ENCODE assay signal across 28 mouse cellular contexts in genomic region chr10:115555191-115555765, GRCm38 (mm10). TPM values are rescaled to one million over a fixed set of nuclear protein-coding genes. Genes with fewer than 3 reads are reported as not detected.
"Had no signal": no experiment of that assay in that cellular context is flagged by ENCODE, and none has a peak within 500 bp of the region (broad histone marks: within the 10 kb centered on the region; RNA-seq: fewer than 3 reads in every experiment).

No protein-coding gene starts in this region.

- DNase-seq: lung, adult 18-20 months; lung, embryonic 14.5 days; lung, postnatal 10 days; lung, postnatal 4 days; retina, postnatal 1 day; right cerebral cortex, adult 18-20 months; right cerebral cortex, postnatal 25 days; right cerebral cortex, postnatal 4 days; spleen, adult 18-20 months; thymus, adult 2 months; thymus, postnatal 25 days; thymus, postnatal 4 days had no signal

- ATAC-seq: midbrain, embryonic 13.5 days; midbrain, embryonic 16.5 days had no signal

- H3K9me3 ChIP-seq: midbrain, embryonic 10.5 days; midbrain, embryonic 13.5 days; neural tube, embryonic 13.5 days; neural tube, embryonic 15.5 days had no signal

- H3K27me3 ChIP-seq: neural tube, embryonic 13.5 days; neural tube, embryonic 15.5 days had no signal

- H3K4me3 ChIP-seq: midbrain, embryonic 10.5 days; midbrain, embryonic 13.5 days; myocyte; neural tube, embryonic 13.5 days; neural tube, embryonic 15.5 days had no signal

- H3K4me1 ChIP-seq: neural tube, embryonic 15.5 days had no signal

- H3K27ac ChIP-seq: liver, embryonic 14.5 days; midbrain, embryonic 10.5 days; midbrain, embryonic 13.5 days; neural tube, embryonic 13.5 days; neural tube, embryonic 15.5 days had no signal

- H3K9ac ChIP-seq: liver, embryonic 14.5 days; lung, embryonic 14.5 days; midbrain, embryonic 13.5 days; neural tube, embryonic 13.5 days; neural tube, embryonic 15.5 days had no signal

- H3K36me3 ChIP-seq: midbrain, embryonic 10.5 days; midbrain, embryonic 13.5 days; neural tube, embryonic 13.5 days; neural tube, embryonic 15.5 days had no signal

- H3K4me2 ChIP-seq: lung, embryonic 14.5 days; midbrain, embryonic 13.5 days; neural tube, embryonic 13.5 days; neural tube, embryonic 15.5 days had no signal

RNA-seq across cellular contexts. Expression of gene A930009A15Rik, which starts 14.5 kb away (rescaled TPM):
- total RNA-seq: megakaryocyte, adult 5-6 weeks; megakaryocyte-erythroid progenitor cell, adult 5-6 weeks had no signal
- polyA plus RNA-seq: liver, embryonic 14.5 days; liver, embryonic 16.5 days; lung, embryonic 14.5 days; lung, embryonic 16.5 days; myocyte; neural tube, embryonic 11.5 days; small intestine, adult 2 months; stomach, embryonic 16.5 days; testis, adult 2 months; thymus, adult 2 months; urinary bladder, adult 2 months had no signal
